Mouse (Mus musculus) heart, embryonic 13.5 days (tissue): ENCODE results near the gene Zfp128. TPM values are rescaled to one million over a fixed set of nuclear protein-coding genes. Genes with fewer than 3 reads are reported as not detected.
"Not testable (repeated sequence)": the region's sequence is repeated elsewhere in the genome, so short reads cannot be mapped to it uniquely, and the experiment has no call there.

Experiments
- ATAC-seq: fragments of 200-750 bp; cut with Nextera tagmentation; 2 replicates; pipeline ENCODE4 v1.8.0; 2017; ENCODE audit warnings: moderate TSS enrichment; ENCODE audit not compliant: insufficient number of reproducible peaks, low FRiP score, low TSS enrichment; ENCODE audit errors: extremely low read depth
- H3K27ac ChIP-seq: fragments of 300-500 bp; sonication (generic); replicated peaks from 2 replicates; pipeline ENCODE4 v1.5.1; 2015; ENCODE audit warnings: moderate library complexity, mild to moderate bottlenecking, inconsistent platforms
- H3K27me3 ChIP-seq: fragments of 300-500 bp; sonication (generic); replicated peaks from 2 replicates; pipeline ENCODE4 v1.6.1; 2015; ENCODE audit warnings: mild to moderate bottlenecking, inconsistent platforms
- H3K36me3 ChIP-seq: fragments of 300-500 bp; sonication (generic); 2 replicates; pipeline ENCODE4 v1.6.1; 2015; ENCODE audit warnings: mild to moderate bottlenecking, inconsistent platforms
- H3K4me1 ChIP-seq: fragments of 300-500 bp; sonication (generic); 2 replicates; pipeline ENCODE4 v1.6.1; 2015; ENCODE audit warnings: inconsistent platforms
- H3K4me2 ChIP-seq: fragments of 300-500 bp; sonication (generic); 2 replicates; pipeline ENCODE4 v1.6.1; 2015; ENCODE audit warnings: inconsistent platforms, mild to moderate bottlenecking, moderate library complexity
- H3K4me3 ChIP-seq: fragments of 300-500 bp; sonication (generic); 2 replicates; pipeline ENCODE4 v1.5.1; 2015; ENCODE audit warnings: moderate library complexity, mild to moderate bottlenecking, inconsistent platforms
- H3K9ac ChIP-seq: fragments of 300-500 bp; sonication (generic); 2 replicates; pipeline ENCODE4 v1.6.1; 2015; ENCODE audit warnings: inconsistent platforms, mild to moderate bottlenecking, moderate library complexity
- H3K9me3 ChIP-seq: fragments of 300-500 bp; sonication (generic); 2 replicates; pipeline ENCODE4 v1.6.1; 2016; ENCODE audit warnings: inconsistent platforms
- WGBS: fragments of 180-500 bp; shearing (Covaris S2); methylation state at CpG from one replicate; pipeline ENCODE4 v1.1.7; 2015; ENCODE audit warnings: mixed read lengths; 5-methylcytosine and 5-hydroxymethylcytosine counted together
- polyA plus RNA-seq: library from polyadenylated mRNA; unstranded; fragments of >200 nt; fragmentation: Nextera tagmentation; extraction: Ambion mirVana; gene quantifications from 2 replicates; pipeline ENCODE4 v1.2.1, GENCODE M21; 2015

The Zfp128 gene
- polyA plus RNA-seq, 1 experiment from 2014 or later: 2.3 TPM

- H3K36me3 ChIP-seq: peaks cover 12% of the 10 kb centered on the region
- H3K9me3 ChIP-seq: no peaks in the 10 kb centered on the region
- H3K4me1 ChIP-seq: peaks cover 8% of the 10 kb centered on the region
- no peaks in the 10 kb centered on the region for H3K27me3 ChIP-seq
- peak within 1 kb of the TSS; percentile 63; the same call in 1 of the 2 replicates for H3K27ac ChIP-seq
- peak within 1 kb of the TSS; percentile 78 for H3K4me3 ChIP-seq
- H3K9ac ChIP-seq: peak within 1 kb of the TSS; percentile 88
- peak; percentile 95 for ATAC-seq
- WGBS: 4% methylated on average over 36 of the region's 36 CpGs
- peak within 1 kb of the TSS; percentile 68 for H3K4me2 ChIP-seq
Observed at GRCm38 (mm10) chr7:12897655-12898410, 16.9 kb downstream of the Zfp128 start, which contains the start of gene Zscan22. TSS of gene Zscan22 (plus strand) at chr7:12897815.

- no peak overlapping the region for H3K4me3 ChIP-seq
- H3K27me3 ChIP-seq: no peaks in the 10 kb centered on the region
- no peak overlapping the region for H3K27ac ChIP-seq
- no peaks in the 10 kb centered on the region for H3K9me3 ChIP-seq
- no peak overlapping the region for H3K9ac ChIP-seq
- no peak for ATAC-seq
- no peak overlapping the region for H3K4me2 ChIP-seq
- peaks cover 17% of the 10 kb centered on the region for H3K4me1 ChIP-seq
- WGBS: 82% methylated on average over 5 of the region's 5 CpGs
- H3K36me3 ChIP-seq: peaks cover 49% of the 10 kb centered on the region
Observed at GRCm38 (mm10) chr7:12901517-12901916, 20.5 kb downstream of the Zfp128 start.

- H3K27ac ChIP-seq: no peak overlapping the region
- no peaks in the 10 kb centered on the region for H3K27me3 ChIP-seq
- peak overlapping the region; percentile 29 for H3K4me3 ChIP-seq
- H3K9me3 ChIP-seq: no peaks in the 10 kb centered on the region
- WGBS: 59% methylated on average over 10 of the region's 10 CpGs
- peak overlapping the region; percentile 35; the same call in 1 of the 2 replicates for H3K9ac ChIP-seq
- H3K36me3 ChIP-seq: peaks cover 70% of the 10 kb centered on the region
- peaks cover 12% of the 10 kb centered on the region for H3K4me1 ChIP-seq
- H3K4me2 ChIP-seq: peak overlapping the region; percentile 44
- ATAC-seq: no peak
Observed at GRCm38 (mm10) chr7:12903623-12904022, 22.6 kb downstream of the Zfp128 start.

GRCm38 (mm10) chr7:12905146-12905545 is 24.2 kb downstream of the Zfp128 start:
- Histone ChIP-seq H3K27me3 (no peaks in the 10 kb centered on the region), H3K9ac (no peak overlapping the region), H3K4me3 (no peak overlapping the region), H3K4me1 (peaks cover 18% of the 10 kb centered on the region), H3K36me3 (peaks cover 75% of the 10 kb centered on the region), H3K9me3 (no peaks in the 10 kb centered on the region), H3K4me2 (no peak overlapping the region), H3K27ac (no peak overlapping the region)
- WGBS: 68% methylated on average over 1 of the region's 1 CpGs
- ATAC-seq: no peak

GRCm38 (mm10) chr7:12909498-12909962 is 28.6 kb downstream of the Zfp128 start:
- Histone ChIP-seq H3K36me3 (peaks cover 45% of the 10 kb centered on the region), H3K27me3 (no peaks in the 10 kb centered on the region), H3K4me2 (peak overlapping the region; percentile 70), H3K9me3 (no peaks in the 10 kb centered on the region), H3K4me1 (peaks cover 16% of the 10 kb centered on the region), H3K4me3 (peak overlapping the region; percentile 66), H3K9ac (peak overlapping the region; percentile 82), H3K27ac (peak overlapping the region; percentile 94)
- WGBS: 24% methylated on average over 7 of the region's 7 CpGs
- ATAC-seq: 0 out of 2 replicates have a peak, but pooled peaks have one; percentile 28

- Histone ChIP-seq H3K4me2 (peak overlapping the region; percentile 70), H3K27me3 (no peaks in the 10 kb centered on the region), H3K9ac (peak overlapping the region; percentile 82), H3K4me3 (peak overlapping the region; percentile 66), H3K27ac (peak overlapping the region; percentile 94), H3K36me3 (peaks cover 38% of the 10 kb centered on the region), H3K4me1 (peaks cover 11% of the 10 kb centered on the region), H3K9me3 (no peaks in the 10 kb centered on the region)
- 5% methylated on average over 19 of the region's 19 CpGs for WGBS
- peak; percentile 59; the same call in 1 of the 2 replicates for ATAC-seq
Observed at GRCm38 (mm10) chr7:12910181-12910668, 29.2 kb downstream of the Zfp128 start.

- Histone ChIP-seq H3K4me2 (no peak overlapping the region), H3K4me3 (no peak overlapping the region), H3K27me3 (no peaks in the 10 kb centered on the region), H3K9ac (no peak overlapping the region), H3K27ac (no peak overlapping the region), H3K9me3 (no peaks in the 10 kb centered on the region), H3K4me1 (peaks cover 9% of the 10 kb centered on the region), H3K36me3 (peaks cover 5% of the 10 kb centered on the region)
- no peak for ATAC-seq
Observed at GRCm38 (mm10) chr7:12913556-12913955, 32.6 kb downstream of the Zfp128 start.

- H3K36me3 ChIP-seq: peaks cover 27% of the 10 kb centered on the region
- peak overlapping the region; percentile 31; the same call in 1 of the 2 replicates for H3K4me2 ChIP-seq
- ATAC-seq, H3K9me3 ChIP-seq, H3K4me3 ChIP-seq, H3K27ac ChIP-seq, H3K9ac ChIP-seq, H3K27me3 ChIP-seq: not testable (repeated sequence)
- 76% methylated on average over 7 of the region's 8 CpGs for WGBS
- H3K4me1 ChIP-seq: peaks cover 20% of the 10 kb centered on the region
Observed at GRCm38 (mm10) chr7:12920495-12920894, 39.5 kb downstream of the Zfp128 start.

GRCm38 (mm10) chr7:12921318-12921704 is 40.3 kb downstream of the Zfp128 start:
- peaks cover 20% of the 10 kb centered on the region for H3K4me1 ChIP-seq
- H3K4me3 ChIP-seq: peak overlapping the region; percentile 98
- H3K27ac ChIP-seq: peak overlapping the region; percentile 98
- H3K36me3 ChIP-seq: peaks cover 36% of the 10 kb centered on the region
- peak overlapping the region; percentile 89 for H3K4me2 ChIP-seq
- no peak for ATAC-seq
- WGBS: 0% methylated on average over 3 of the region's 3 CpGs
- no peaks in the 10 kb centered on the region for H3K27me3 ChIP-seq
- peak overlapping the region; percentile 92 for H3K9ac ChIP-seq
- H3K9me3 ChIP-seq: no peaks in the 10 kb centered on the region

- Histone ChIP-seq H3K27ac (peak within 1 kb of the TSS; percentile 98), H3K4me2 (peak within 1 kb of the TSS; percentile 99), H3K4me3 (peak within 1 kb of the TSS; percentile 98), H3K9me3 (no peaks in the 10 kb centered on the region), H3K27me3 (peaks cover 2% of the 10 kb centered on the region; the same call in 1 of the 2 replicates), H3K4me1 (peaks cover 20% of the 10 kb centered on the region), H3K36me3 (peaks cover 41% of the 10 kb centered on the region), H3K9ac (peak within 1 kb of the TSS; percentile 96)
- peak; percentile 98 for ATAC-seq
- WGBS: under 1% methylated on average over 55 of the region's 55 CpGs
Observed at GRCm38 (mm10) chr7:12921705-12922465, 40.9 kb downstream of the Zfp128 start, which contains the start of gene Rps5. TSS of gene Rps5 (plus strand) at chr7:12922290.

- H3K4me3 ChIP-seq: peak overlapping the region; percentile 98
- peaks cover 25% of the 10 kb centered on the region for H3K4me1 ChIP-seq
- peak overlapping the region; percentile 52; the same call in 1 of the 2 replicates for H3K27ac ChIP-seq
- no peak for ATAC-seq
- H3K9ac ChIP-seq: peak overlapping the region; percentile 96
- peaks cover 3% of the 10 kb centered on the region; the same call in 1 of the 2 replicates for H3K27me3 ChIP-seq
- peak overlapping the region; percentile 99 for H3K4me2 ChIP-seq
- peaks cover 45% of the 10 kb centered on the region for H3K36me3 ChIP-seq
- H3K9me3 ChIP-seq: no peaks in the 10 kb centered on the region
- WGBS: 2% methylated on average over 8 of the region's 8 CpGs
Observed at GRCm38 (mm10) chr7:12922729-12923128, 41.8 kb downstream of the Zfp128 start.
